ENCODE assay signal across 26 mouse cellular contexts in genomic region chr2:38678947-38679346, GRCm38 (mm10). TPM values are rescaled to one million over a fixed set of nuclear protein-coding genes. Genes with fewer than 3 reads are reported as not detected.
DNase-seq lines count a peak whose midpoint lies in the region; ATAC-seq and TF ChIP-seq lines count a peak whose summit lies in the region.
"Had no signal": no experiment of that assay in that cellular context is flagged by ENCODE, and none has a peak within 500 bp of the region (broad histone marks: within the 10 kb centered on the region; RNA-seq: fewer than 3 reads in every experiment).

No protein-coding gene starts in this region.

- H3K4me1 ChIP-seq in midbrain, embryonic 11.5 days (ENCODE audit: control insufficient read depth, insufficient read depth, low read length) = no peaks in the 10 kb centered on the region
- H3K4me1 ChIP-seq in midbrain, embryonic 15.5 days = no peaks in the 10 kb centered on the region
- no peaks in the 10 kb centered on the region for H3K4me1 ChIP-seq in lung, postnatal 0 days (ENCODE audit: insufficient read depth, low read depth, low read length)
- H3K4me1 ChIP-seq: embryonic facial prominence, embryonic 13.5 days; forebrain, embryonic 12.5 days; forebrain, embryonic 15.5 days; hindbrain, embryonic 12.5 days; hindbrain, embryonic 15.5 days had no signal

- TF ChIP-seq CTCF in lung, postnatal 0 days (IDR thresholded peaks at IDR 0.05) = no peak

- H3K9ac ChIP-seq in midbrain, embryonic 11.5 days (ENCODE audit: low read length) = no peak overlapping the region
- H3K9ac ChIP-seq in midbrain, embryonic 15.5 days = no peak overlapping the region
- H3K9ac ChIP-seq in lung, postnatal 0 days (replicated peaks; ENCODE audit: low read depth) = no peak overlapping the region
- H3K9ac ChIP-seq: embryonic facial prominence, embryonic 13.5 days; forebrain, embryonic 12.5 days; forebrain, embryonic 15.5 days; hindbrain, embryonic 12.5 days; hindbrain, embryonic 15.5 days had no signal

- H3K27me3 ChIP-seq in midbrain, embryonic 11.5 days (ENCODE audit: control insufficient read depth, insufficient read depth, low read length) = no peaks in the 10 kb centered on the region
- no peaks in the 10 kb centered on the region for H3K27me3 ChIP-seq in midbrain, embryonic 15.5 days (replicated peaks)
- H3K27me3 ChIP-seq in myocyte (ENCODE audit: control insufficient read depth, insufficient read depth, insufficient read length) = no peaks in the 10 kb centered on the region
- no peaks in the 10 kb centered on the region for H3K27me3 ChIP-seq in lung, postnatal 0 days (replicated peaks; ENCODE audit: insufficient read depth, low read length)
- H3K27me3 ChIP-seq: forebrain, embryonic 15.5 days; hindbrain, embryonic 12.5 days; hindbrain, embryonic 15.5 days had no signal

- H3ac ChIP-seq in myocyte (ENCODE audit: control insufficient read depth, insufficient read length) = no peak overlapping the region

- no peak for TF ChIP-seq EP300 in lung, postnatal 0 days (IDR thresholded peaks at IDR 0.05)

- no peak overlapping the region for H3K4me3 ChIP-seq in midbrain, embryonic 11.5 days (ENCODE audit: low read depth, low read length)
- no peak overlapping the region for H3K4me3 ChIP-seq in midbrain, embryonic 15.5 days
- no peak overlapping the region for H3K4me3 ChIP-seq in myocyte
- no peak overlapping the region for H3K4me3 ChIP-seq in lung, postnatal 0 days (ENCODE audit: low read depth, low read length)
- H3K4me3 ChIP-seq: embryonic facial prominence, embryonic 10.5 days; embryonic facial prominence, embryonic 13.5 days; erythroblast, embryonic 14.5 days; forebrain, embryonic 12.5 days; forebrain, embryonic 15.5 days; hindbrain, embryonic 12.5 days; hindbrain, embryonic 15.5 days had no signal

- H3K36me3 ChIP-seq in midbrain, embryonic 11.5 days (ENCODE audit: control insufficient read depth, insufficient read depth, low read length) = no peaks in the 10 kb centered on the region
- H3K36me3 ChIP-seq in midbrain, embryonic 15.5 days (replicated peaks) = no peaks in the 10 kb centered on the region
- no peaks in the 10 kb centered on the region for H3K36me3 ChIP-seq in myocyte (ENCODE audit: control insufficient read depth, insufficient read depth)
- no peaks in the 10 kb centered on the region for H3K36me3 ChIP-seq in lung, postnatal 0 days (ENCODE audit: insufficient read depth, low read length)
- H3K36me3 ChIP-seq: embryonic facial prominence, embryonic 10.5 days; embryonic facial prominence, embryonic 13.5 days; forebrain, embryonic 12.5 days; forebrain, embryonic 15.5 days; hindbrain, embryonic 12.5 days; hindbrain, embryonic 15.5 days had no signal

- H3K27ac ChIP-seq in midbrain, embryonic 11.5 days (ENCODE audit: low read depth, low read length) = no peak overlapping the region
- no peak overlapping the region for H3K27ac ChIP-seq in midbrain, embryonic 15.5 days
- H3K27ac ChIP-seq in lung, postnatal 0 days (ENCODE audit: low read length) = no peak overlapping the region
- H3K27ac ChIP-seq: embryonic facial prominence, embryonic 10.5 days; embryonic facial prominence, embryonic 13.5 days; forebrain, embryonic 12.5 days; forebrain, embryonic 15.5 days; hindbrain, embryonic 12.5 days; hindbrain, embryonic 15.5 days had no signal

- TF ChIP-seq POLR2A in myocyte (IDR thresholded peaks at IDR 0.05; ENCODE audit: insufficient read length, low read depth) = no peak

- no peaks in the 10 kb centered on the region for H3K9me3 ChIP-seq in midbrain, embryonic 11.5 days (ENCODE audit: control insufficient read depth, low read length)
- H3K9me3 ChIP-seq in midbrain, embryonic 15.5 days = no peaks in the 10 kb centered on the region
- H3K9me3 ChIP-seq in lung, postnatal 0 days (ENCODE audit: low read length) = no peaks in the 10 kb centered on the region
- H3K9me3 ChIP-seq: embryonic facial prominence, embryonic 10.5 days; embryonic facial prominence, embryonic 13.5 days; forebrain, embryonic 12.5 days; forebrain, embryonic 15.5 days; hindbrain, embryonic 12.5 days; hindbrain, embryonic 15.5 days had no signal

- no peaks in the 10 kb centered on the region for H3K79me2 ChIP-seq in myocyte (ENCODE audit: control insufficient read depth, insufficient read depth)

- no peak for ATAC-seq in midbrain, embryonic 11.5 days (ENCODE audit: low FRiP score)
- ATAC-seq in midbrain, embryonic 15.5 days (replicated peaks) = no peak
- ATAC-seq in lung, postnatal 0 days = no peak
- ATAC-seq: activated CD4-positive, CD25-positive, alpha-beta regulatory T cell, adult 4 months; forebrain, embryonic 15.5 days; intestine, postnatal 0 days had no signal

- peak; percentile 71 for DNase-seq in midbrain, embryonic 11.5 days (ENCODE audit: low spot score, missing footprints)
- DNase-seq in NIH3T3 (ENCODE audit: low read depth) = peak; percentile 27
- no peak for DNase-seq in cerebellum, adult 8-10 months
- no peak for DNase-seq in lung, postnatal 0 days (ENCODE audit: low spot score)
- DNase-seq: adrenal gland, postnatal 10 days; adrenal gland, postnatal 36 days; cerebellum, adult 18-20 months; cerebellum, postnatal 10 days; cerebellum, postnatal 36 days; embryo, embryonic 11 days; gastrocnemius, postnatal 10 days; gastrocnemius, postnatal 36 days had no signal

- no peak overlapping the region for H3K4me2 ChIP-seq in midbrain, embryonic 11.5 days
- no peak overlapping the region for H3K4me2 ChIP-seq in midbrain, embryonic 15.5 days
- no peak overlapping the region for H3K4me2 ChIP-seq in myocyte (ENCODE audit: low read depth)
- H3K4me2 ChIP-seq in lung, postnatal 0 days (replicated peaks; ENCODE audit: low read depth, low read length) = no peak overlapping the region
- H3K4me2 ChIP-seq: embryonic facial prominence, embryonic 13.5 days; forebrain, embryonic 12.5 days; forebrain, embryonic 15.5 days; heart, embryonic 11.5 days; hindbrain, embryonic 12.5 days; hindbrain, embryonic 15.5 days had no signal

TF ChIP-seq in myocyte, 11 proteins besides CTCF, POLR2A, EP300 and RAD21:
- TF ChIP-seq REST (IDR thresholded peaks at IDR 0.05; ENCODE audit: insufficient read depth, insufficient read length) = no peak
- TF ChIP-seq CEBPB (IDR thresholded peaks at IDR 0.05; ENCODE audit: insufficient read depth, poor library complexity, severe bottlenecking) = peak; percentile 93

RNA-seq across cellular contexts. Expression of gene Psmb7, which starts 35.1 kb away (rescaled TPM):
- 345 and 351 TPM in 2 replicates for polyA plus RNA-seq in midbrain, embryonic 11.5 days (2014; fragmentation: Nextera tagmentation; extraction: Ambion mirVana)
- 260 and 270 TPM in 2 replicates for polyA plus RNA-seq in midbrain, embryonic 15.5 days (2015; fragmentation: Nextera tagmentation; extraction: Ambion mirVana)
- 411 TPM for polyA plus RNA-seq in myocyte (2012; fragmentation: generic; extraction: Trizol)
- polyA plus RNA-seq in lung, postnatal 0 days (2015; fragmentation: Nextera tagmentation; extraction: Ambion mirVana) = 129 and 135 TPM in 2 replicates

RNA-seq across cellular contexts. Expression of gene Nr5a1, which starts 35.4 kb away (rescaled TPM):
- 0.04 TPM in 1 of 2 replicates, not detected in the other for polyA plus RNA-seq in midbrain, embryonic 11.5 days (2014; fragmentation: Nextera tagmentation; extraction: Ambion mirVana)
- polyA plus RNA-seq in midbrain, embryonic 15.5 days (2015; fragmentation: Nextera tagmentation; extraction: Ambion mirVana) = 0.58 and 1.0 TPM in 2 replicates
- 0.05 TPM for polyA plus RNA-seq in myocyte (2012; fragmentation: generic; extraction: Trizol)
- 0.08 and 0.15 TPM in 2 replicates for polyA plus RNA-seq in lung, postnatal 0 days (2015; fragmentation: Nextera tagmentation; extraction: Ambion mirVana)
- polyA plus RNA-seq: activated CD4-positive, CD25-positive, alpha-beta regulatory T cell, adult 4 months; erythroblast, embryonic 14.5 days; heart, embryonic 11.5 days; heart, embryonic 14.5 days; heart, postnatal 0 days; hindbrain, embryonic 15.5 days had no signal

Comparison
In these comparisons a context has a peak if more than half of its experiments do, and no peak if none do; other contexts are left out.
1. DNase-seq: peak in midbrain, embryonic 11.5 days (single experiment) and NIH3T3 (single experiment); none in cerebellum, adult 8-10 months (single experiment) and lung, postnatal 0 days (single experiment).